Mouse (Mus musculus): Measurements from ENCODE around the gene Hectd4. TPM values are rescaled to one million over a fixed set of nuclear protein-coding genes. Genes with fewer than 3 reads are reported as not detected.

Gene Hectd4
- polyA plus RNA-seq, 1 experiment from 2014 or later = 18.0 TPM

Other genes starting within 250 kb of the Hectd4 start
- 8.4 and 9.1 TPM in 2 replicates for gene Rph3a, start 210.1 kb upstream of the Hectd4 start, polyA plus RNA-seq (2015; fragmentation: Nextera tagmentation; extraction: Ambion mirVana)
- 22.9 and 23.2 TPM in 2 replicates for gene Ptpn11, start 28.8 kb upstream of the Hectd4 start, polyA plus RNA-seq (2015; fragmentation: Nextera tagmentation; extraction: Ambion mirVana)
- gene Rpl6, start 15.7 kb upstream of the Hectd4 start, polyA plus RNA-seq (2015; fragmentation: Nextera tagmentation; extraction: Ambion mirVana) = 416 and 429 TPM in 2 replicates
- 149 and 150 TPM in 2 replicates for gene Trafd1, start 165.4 kb downstream of the Hectd4 start, polyA plus RNA-seq (2015; fragmentation: Nextera tagmentation; extraction: Ambion mirVana)
- 48.0 and 50.7 TPM in 2 replicates for gene Naa25, start 177.7 kb downstream of the Hectd4 start, polyA plus RNA-seq (2015; fragmentation: Nextera tagmentation; extraction: Ambion mirVana)
- gene Tmem116, start 231.7 kb downstream of the Hectd4 start, polyA plus RNA-seq (2015; fragmentation: Nextera tagmentation; extraction: Ambion mirVana) = 1.2 and 1.6 TPM in 2 replicates
- gene Erp29, start 232.3 kb downstream of the Hectd4 start, polyA plus RNA-seq (2015; fragmentation: Nextera tagmentation; extraction: Ambion mirVana) = 152 and 160 TPM in 2 replicates

All from midbrain, embryonic 13.5 days (tissue).